Mouse (Mus musculus): ENCODE results near the gene Gm28051. TPM values are rescaled to one million over a fixed set of nuclear protein-coding genes. Genes with fewer than 3 reads are reported as not detected.

Gene Gm28051
- total and polyA plus RNA-seq, 3 experiments = not detected

GRCm38 (mm10) chr12:102733381-102733780 is 24.2 kb downstream of the Gm28051 start:
- no peak overlapping the region for H3K27ac ChIP-seq (ENCODE audit: insufficient read depth, low read depth)
- peak; percentile 67 for DNase-seq (ENCODE audit: extremely low read depth)
- H3K4me3 ChIP-seq (replicated peaks in 1 of 3; ENCODE audit: low read depth in 2 of 3, low read length in 2 of 3, poor library complexity in 1 of 3) = no peak overlapping the region
- no peaks in the 10 kb centered on the region for H3K27me3 ChIP-seq (replicated peaks)
- no peaks in the 10 kb centered on the region for H3K36me3 ChIP-seq (replicated peaks in 1 of 2; ENCODE audit: control insufficient read depth in 1 of 2, insufficient read depth in 1 of 2, low read length in 1 of 2)
- H3K4me2 ChIP-seq (ENCODE audit: insufficient read depth, low read depth, poor library complexity, severe bottlenecking) = no peak overlapping the region
- peaks cover 0 to 7% of the 10 kb centered on the region in 2 experiments; a peak in 1 of 4 replicates for H3K4me1 ChIP-seq (ENCODE audit: control insufficient read depth in 1 of 2, insufficient read depth in 2 of 2)
- no peaks in the 10 kb centered on the region for H3K9me3 ChIP-seq (replicated peaks; ENCODE audit: low read length)
- dilution Hi-C loops (cut with MboI; ENCODE audit: extremely low pct_ligation_motif_present, extremely low pct_unique_long_range_greater_than_20kb, low sequenced_read_pairs) (no loop called here), in situ Hi-C loops (cut with MboI; ENCODE audit: low pct_ligation_motif_present, low pct_unique_long_range_greater_than_20kb, low sequenced_read_pairs) (no loop called here)
- H3K9ac ChIP-seq (ENCODE audit: insufficient read depth, low read depth) = no peak overlapping the region
- no peaks in the 10 kb centered on the region for H3K79me2 ChIP-seq (replicated peaks; ENCODE audit: control insufficient read depth, extremely low read depth, insufficient read depth, poor library complexity, severe bottlenecking)
- TF ChIP-seq RAD21 (IDR thresholded peaks at IDR 0.05; ENCODE audit: low read depth, low read length) (peak; percentile 74), SMC3 (IDR thresholded peaks at IDR 0.05; ENCODE audit: low read depth, low read length) (peak; percentile 68), ZKSCAN1 (IDR thresholded peaks at IDR 0.05; ENCODE audit: borderline replicate concordance, low read depth, low read length) (no peak), CTCF (conservative IDR thresholded peaks at IDR 0.05 in 1 of 2, IDR thresholded peaks at IDR 0.05 in 1 of 2; ENCODE audit: low read depth in 2 of 2, low read length in 2 of 2) (peak; percentile 56 to 81; a peak in 3 of 4 replicates)

DNA sequence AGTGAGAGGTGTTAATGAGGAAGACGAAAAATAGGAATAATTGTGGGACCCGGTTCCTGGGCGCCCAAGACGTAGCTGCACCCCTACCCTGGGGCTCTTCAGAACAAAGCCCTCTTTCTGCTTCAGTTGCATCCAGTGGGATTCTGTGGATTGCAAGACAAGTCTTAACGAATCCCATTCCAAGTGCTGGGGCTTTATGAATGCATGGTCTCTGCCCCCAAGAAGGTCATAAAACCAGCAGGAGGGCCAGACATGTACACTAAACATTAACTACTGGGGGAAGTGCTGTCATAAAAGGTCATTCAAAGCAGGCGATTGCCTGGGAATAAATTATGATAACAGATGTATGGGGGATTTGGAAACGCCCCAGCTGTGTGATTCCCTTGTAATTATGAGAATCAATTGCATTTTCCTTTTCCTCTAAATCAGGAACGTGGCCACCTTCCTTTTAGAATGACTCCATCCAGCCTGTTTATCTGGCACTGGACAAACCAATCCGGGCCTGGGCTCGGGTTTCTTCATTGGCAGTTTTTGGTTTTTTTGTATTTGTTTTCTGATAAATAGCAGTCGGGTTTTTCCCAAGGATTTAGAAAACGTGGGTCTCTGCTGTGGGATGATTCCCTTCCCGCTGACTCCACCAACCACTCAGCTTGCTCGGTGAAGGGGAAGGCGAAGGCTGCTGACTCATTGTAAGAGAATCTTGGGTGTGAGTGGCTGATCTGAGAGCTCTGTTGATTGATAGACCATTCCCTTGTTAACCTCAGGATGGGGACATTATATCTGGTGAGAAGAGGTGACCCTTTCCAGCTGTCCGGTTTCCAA is 26.6 kb downstream of the Gm28051 start:
- Histone ChIP-seq H3K9ac (ENCODE audit: insufficient read depth, low read depth) (no peak overlapping the region), H3K4me2 (ENCODE audit: insufficient read depth, low read depth, poor library complexity, severe bottlenecking) (no peak overlapping the region), H3K36me3 (replicated peaks in 1 of 2; ENCODE audit: control insufficient read depth in 1 of 2, insufficient read depth in 1 of 2, low read length in 1 of 2) (no peaks in the 10 kb centered on the region), H3K27ac (ENCODE audit: insufficient read depth, low read depth) (no peak overlapping the region), H3K4me3 (replicated peaks in 1 of 3; ENCODE audit: low read depth in 2 of 3, low read length in 2 of 3, poor library complexity in 1 of 3) (no peak overlapping the region), H3K79me2 (replicated peaks; ENCODE audit: control insufficient read depth, extremely low read depth, insufficient read depth, poor library complexity, severe bottlenecking) (no peaks in the 10 kb centered on the region), H3K4me1 (ENCODE audit: control insufficient read depth in 1 of 2, insufficient read depth in 2 of 2) (peaks cover 0 to 11% of the 10 kb centered on the region in 2 experiments; a peak in 1 of 4 replicates), H3K27me3 (replicated peaks) (no peaks in the 10 kb centered on the region), H3K9me3 (replicated peaks; ENCODE audit: low read length) (no peaks in the 10 kb centered on the region)
- dilution Hi-C loops (cut with MboI; ENCODE audit: extremely low pct_ligation_motif_present, extremely low pct_unique_long_range_greater_than_20kb, low sequenced_read_pairs) (no loop called here), in situ Hi-C loops (cut with MboI; ENCODE audit: low pct_ligation_motif_present, low pct_unique_long_range_greater_than_20kb, low sequenced_read_pairs) (no loop called here)
- no peak for DNase-seq (ENCODE audit: extremely low read depth)
- TF ChIP-seq HCFC1 (IDR thresholded peaks at IDR 0.05; ENCODE audit: low read depth, low read length) = no peak
- no peak for TF ChIP-seq MAX (IDR thresholded peaks at IDR 0.05; ENCODE audit: low read length)
- TF ChIP-seq ELF1 (IDR thresholded peaks at IDR 0.05; ENCODE audit: low read depth, low read length) = no peak
- TF ChIP-seq MXI1 (IDR thresholded peaks at IDR 0.05; ENCODE audit: low read depth, low read length) = no peak
- no peak for TF ChIP-seq USF2 (conservative IDR thresholded peaks at IDR 0.05; ENCODE audit: low read depth, low read length)
- TF ChIP-seq RAD21 (IDR thresholded peaks at IDR 0.05; ENCODE audit: low read depth, low read length) = no peak
- TF ChIP-seq ZMIZ1 (IDR thresholded peaks at IDR 0.05; ENCODE audit: low read depth, low read length) = no peak
